Mouse (Mus musculus) CD4-positive naive resting alpha-beta T cell, adult 76 days (primary cell): Measurements from ENCODE around the gene Olfr1412. TPM values are rescaled to one million over a fixed set of nuclear protein-coding genes. Genes with fewer than 3 reads are reported as not detected.

Source experiments
- total RNA-seq: library from RNA; stranded (reverse); gene quantifications from one replicate; pipeline ENCODE4 v1.2.4, GENCODE M21; 2023

Gene Olfr1412
- total RNA-seq: not detected

DNA sequence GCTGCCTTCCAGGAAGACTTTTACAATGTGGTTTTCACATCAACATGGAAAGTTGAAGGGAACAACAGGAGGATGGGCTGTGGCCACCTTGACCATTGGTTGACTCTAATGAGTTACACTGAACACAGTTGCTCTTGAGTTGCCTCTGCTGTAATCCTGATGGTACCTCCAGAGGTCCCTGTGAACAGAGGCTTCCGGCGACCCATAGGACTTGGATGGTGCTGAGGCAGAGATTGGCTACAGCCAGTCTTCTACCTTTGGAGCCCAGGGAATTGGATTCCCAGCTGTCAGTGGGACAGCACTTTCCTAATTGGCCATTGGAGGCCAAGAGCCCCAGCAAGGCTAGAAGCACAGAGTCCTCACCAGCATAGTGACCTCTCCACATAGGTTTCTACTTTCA, at the start of gene Olfr1412:
Gene Olfr1412 (plus strand): TSS at position 301 of the 400 bp plus-strand sequence.

GRCm38 (mm10) chr1:92571022-92571421, 14.6 kb upstream of the Olfr1412 start, which contains the start of gene Olfr1413:
Olfr1413 (plus strand) TSS chr1:92571322.

DNA sequence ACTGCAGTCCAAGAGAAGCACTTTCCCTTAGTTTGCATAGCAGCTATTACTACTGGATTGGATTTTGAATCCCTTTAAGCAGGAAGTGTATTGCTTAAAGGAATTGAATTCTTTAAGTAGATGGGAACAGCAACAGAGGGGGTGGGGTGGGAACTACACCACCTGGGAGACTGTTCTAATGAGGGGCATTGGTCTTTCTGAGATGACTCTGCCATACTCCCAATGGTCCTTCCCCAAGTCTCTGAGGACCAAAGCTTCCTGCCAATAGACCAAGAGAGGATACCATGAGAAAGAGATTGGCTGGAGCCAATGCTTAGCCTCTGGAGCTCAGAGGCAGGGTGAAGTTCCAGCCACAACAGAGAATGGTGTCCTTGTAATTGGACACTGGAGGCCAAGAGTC, 8.5 kb downstream of the Olfr1412 start, which contains the start of gene Olfr1411:
Gene Olfr1411 (plus strand): TSS at position 301 of the 400 bp plus-strand sequence.

GRCm38 (mm10) chr1:92605482-92605881, 19.9 kb downstream of the Olfr1412 start, which contains the start of gene Olfr1410:
Olfr1410 (plus strand) TSS chr1:92605782.

GRCm38 (mm10) chr1:92617488-92617887, 31.9 kb downstream of the Olfr1412 start, which contains the start of gene Olfr12:
Olfr12 (plus strand) TSS chr1:92617788.

Other genes starting within 250 kb of the Olfr1412 start
- gene Ndufa10, start 111.9 kb upstream of the Olfr1412 start, total RNA-seq: 114 TPM
- gene Olfr1416, start 100.7 kb upstream of the Olfr1412 start, total RNA-seq: not detected
- gene Olfr1415, start 89.7 kb upstream of the Olfr1412 start, total RNA-seq: not detected
- gene Olfr1414, start 67.1 kb upstream of the Olfr1412 start, total RNA-seq: not detected
- not detected for gene Olfr1413, start 14.5 kb upstream of the Olfr1412 start, total RNA-seq
- not detected for gene Olfr1411, start 8.6 kb downstream of the Olfr1412 start, total RNA-seq
- not detected for gene Olfr1410, start 20.0 kb downstream of the Olfr1412 start, total RNA-seq
- not detected for gene Olfr12, start 32.0 kb downstream of the Olfr1412 start, total RNA-seq
- 99.3 TPM for gene Cops9, start 56.2 kb downstream of the Olfr1412 start, total RNA-seq
- not detected for gene Otos, start 63.1 kb downstream of the Olfr1412 start, total RNA-seq
- gene Gpc1, start 245.9 kb downstream of the Olfr1412 start, total RNA-seq: 3.6 TPM